Mouse (Mus musculus) cerebellum, postnatal 4 days (tissue): ENCODE data around the gene Hoxd3.

Experiments used
- DNase-seq, 2 experiments: peaks; one replicate each; pipeline ENCODE4 v3.0.0; 2022; ENCODE audit warnings: low spot score in 2 of 2, mixed read lengths in 1 of 2

Hoxd3 gene

DNA sequence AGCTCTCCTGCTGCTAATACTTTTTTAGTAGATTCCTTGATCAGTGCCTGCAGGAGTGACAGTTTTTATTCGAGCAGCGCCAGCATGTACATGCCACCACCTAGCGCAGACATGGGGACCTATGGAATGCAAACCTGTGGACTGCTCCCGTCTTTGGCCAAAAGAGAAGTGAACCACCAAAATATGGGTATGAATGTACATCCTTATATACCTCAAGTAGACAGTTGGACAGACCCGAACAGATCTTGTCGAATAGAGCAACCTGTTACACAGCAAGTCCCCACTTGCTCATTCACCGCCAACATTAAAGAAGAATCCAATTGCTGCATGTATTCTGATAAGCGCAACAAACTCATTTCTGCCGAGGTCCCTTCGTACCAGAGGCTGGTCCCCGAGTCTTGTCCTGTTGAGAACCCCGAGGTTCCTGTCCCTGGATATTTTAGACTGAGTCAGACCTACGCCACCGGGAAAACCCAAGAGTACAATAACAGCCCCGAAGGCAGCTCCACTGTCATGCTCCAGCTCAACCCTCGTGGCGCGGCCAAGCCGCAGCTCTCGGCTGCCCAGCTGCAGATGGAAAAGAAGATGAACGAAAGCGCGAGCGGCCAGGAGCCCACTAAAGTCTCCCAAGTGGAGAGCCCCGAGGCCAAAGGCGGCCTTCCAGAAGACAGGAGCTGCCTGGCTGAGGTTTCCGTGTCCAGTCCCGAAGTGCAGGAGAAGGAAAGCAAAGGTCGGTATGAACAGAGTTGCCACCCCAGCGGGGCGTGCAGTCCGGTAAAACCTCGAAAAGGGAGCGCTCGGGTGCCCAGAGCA lies 19.5 kb upstream of the Hoxd3 start:
- DNase-seq = no peak

DNA sequence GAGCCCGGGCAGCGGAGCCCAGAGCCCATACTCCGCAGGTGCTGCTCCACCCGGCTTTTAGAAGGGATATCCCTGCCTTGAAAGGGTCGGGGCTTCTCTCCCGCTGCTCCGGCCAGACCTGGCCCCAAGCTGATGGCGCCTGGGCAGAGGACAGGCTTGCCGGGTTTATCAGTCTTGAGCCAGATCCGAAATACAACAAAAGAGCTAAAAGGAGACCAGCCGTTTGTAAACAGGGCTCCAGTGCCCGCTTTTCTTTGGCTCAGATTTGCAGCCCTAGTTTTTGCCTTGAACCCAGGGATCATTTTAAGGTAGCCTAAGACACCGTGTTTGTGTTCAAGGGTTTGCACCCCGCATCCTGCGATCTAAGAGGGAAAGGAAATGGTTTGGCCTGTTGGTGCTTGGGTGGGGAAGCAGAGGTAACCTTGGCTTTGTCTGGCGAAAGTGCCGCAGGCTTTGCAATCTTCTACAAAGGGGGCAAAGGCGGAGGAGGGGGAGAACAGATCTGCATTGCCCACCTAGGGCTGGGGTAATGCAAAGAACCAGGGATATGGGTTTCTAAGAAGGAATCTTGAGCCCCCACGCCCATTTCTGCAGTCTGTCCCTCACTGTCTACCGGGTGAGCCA lies 18.8 kb upstream of the Hoxd3 start:
- DNase-seq = no peak

DNA sequence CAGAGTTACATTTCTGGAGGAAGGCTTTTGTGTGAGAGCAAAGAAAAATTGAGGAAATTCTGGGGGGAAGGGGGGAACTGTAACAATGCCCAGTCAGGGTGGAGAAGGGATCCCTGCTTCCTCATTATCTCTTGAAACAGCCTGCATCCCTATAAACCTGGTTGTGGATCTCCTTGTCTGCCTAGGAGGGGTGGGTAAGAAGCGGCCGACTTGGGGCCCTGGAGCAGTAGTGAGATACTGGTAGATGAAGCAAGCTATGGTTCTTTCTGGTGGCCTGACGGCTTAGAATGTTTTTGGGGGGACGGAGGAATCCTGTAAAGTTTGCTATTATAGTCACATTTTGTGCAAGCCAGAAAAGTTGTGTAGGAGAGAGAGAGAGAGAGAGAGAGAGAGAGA lies 18.3 kb upstream of the Hoxd3 start:
- DNase-seq = no peak

DNA sequence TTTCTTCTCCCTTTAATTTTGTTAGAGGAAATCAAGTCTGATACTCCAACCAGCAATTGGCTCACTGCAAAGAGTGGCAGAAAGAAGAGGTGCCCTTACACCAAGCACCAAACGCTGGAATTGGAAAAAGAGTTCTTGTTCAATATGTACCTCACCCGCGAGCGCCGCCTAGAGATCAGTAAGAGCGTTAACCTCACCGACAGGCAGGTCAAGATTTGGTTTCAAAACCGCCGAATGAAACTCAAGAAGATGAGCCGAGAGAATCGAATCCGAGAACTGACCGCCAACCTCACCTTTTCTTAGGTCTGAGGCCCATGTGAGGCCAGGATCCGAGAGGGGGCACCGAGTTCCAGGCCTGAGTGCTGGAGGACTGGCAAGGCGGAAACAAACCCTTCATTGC lies 17.7 kb upstream of the Hoxd3 start:
- no peak for DNase-seq

DNA sequence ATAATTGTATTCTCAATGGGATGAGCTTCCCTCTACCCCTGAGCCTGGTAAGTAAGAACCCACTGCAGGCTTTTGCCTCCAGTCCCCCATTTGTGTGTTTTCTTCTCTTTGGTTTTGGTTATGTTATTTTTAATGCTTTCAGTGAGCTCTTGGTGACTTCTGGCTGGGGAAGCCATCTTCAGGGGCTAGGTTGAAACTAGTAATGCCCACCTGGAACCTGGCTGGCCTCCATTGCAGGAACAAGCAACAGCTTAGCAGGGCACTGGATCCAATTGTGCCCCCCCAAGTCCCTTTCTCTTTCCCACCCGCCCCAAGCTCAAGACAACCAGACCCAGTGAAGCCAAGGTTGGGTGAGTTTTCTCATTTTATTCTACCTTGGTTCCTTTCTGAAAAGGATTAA lies 16.3 kb upstream of the Hoxd3 start:
- no peak for DNase-seq

DNA sequence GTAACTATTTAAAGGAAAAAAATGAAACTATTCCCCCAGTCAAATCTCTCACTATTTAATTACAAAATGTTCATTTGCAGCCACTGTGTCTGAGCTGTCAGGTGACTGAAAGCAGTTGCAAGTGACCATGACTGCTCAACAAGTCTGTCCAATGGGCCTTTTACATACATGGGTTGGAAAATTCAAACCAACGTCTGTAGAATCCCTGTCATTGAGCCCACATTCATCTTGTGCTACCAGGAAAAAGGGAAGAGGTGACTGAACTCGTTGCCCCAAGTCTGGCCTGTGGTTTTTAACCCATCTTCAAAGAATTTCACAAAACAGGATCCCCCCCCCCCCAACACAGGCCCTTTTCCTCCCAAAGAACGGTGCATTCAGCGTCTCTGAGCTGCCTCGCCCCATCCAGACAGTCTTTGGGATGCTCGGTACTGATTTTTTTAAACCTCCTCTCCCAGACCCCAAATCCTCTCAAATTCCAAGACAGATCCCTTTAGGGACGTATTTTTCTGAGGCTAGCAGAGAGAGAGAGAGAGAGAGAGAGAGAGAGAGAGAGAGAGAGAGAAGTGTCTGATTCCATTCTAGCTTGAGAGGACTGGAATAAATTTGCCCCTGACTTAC lies 15.8 kb upstream of the Hoxd3 start:
- DNase-seq = no peak

DNA sequence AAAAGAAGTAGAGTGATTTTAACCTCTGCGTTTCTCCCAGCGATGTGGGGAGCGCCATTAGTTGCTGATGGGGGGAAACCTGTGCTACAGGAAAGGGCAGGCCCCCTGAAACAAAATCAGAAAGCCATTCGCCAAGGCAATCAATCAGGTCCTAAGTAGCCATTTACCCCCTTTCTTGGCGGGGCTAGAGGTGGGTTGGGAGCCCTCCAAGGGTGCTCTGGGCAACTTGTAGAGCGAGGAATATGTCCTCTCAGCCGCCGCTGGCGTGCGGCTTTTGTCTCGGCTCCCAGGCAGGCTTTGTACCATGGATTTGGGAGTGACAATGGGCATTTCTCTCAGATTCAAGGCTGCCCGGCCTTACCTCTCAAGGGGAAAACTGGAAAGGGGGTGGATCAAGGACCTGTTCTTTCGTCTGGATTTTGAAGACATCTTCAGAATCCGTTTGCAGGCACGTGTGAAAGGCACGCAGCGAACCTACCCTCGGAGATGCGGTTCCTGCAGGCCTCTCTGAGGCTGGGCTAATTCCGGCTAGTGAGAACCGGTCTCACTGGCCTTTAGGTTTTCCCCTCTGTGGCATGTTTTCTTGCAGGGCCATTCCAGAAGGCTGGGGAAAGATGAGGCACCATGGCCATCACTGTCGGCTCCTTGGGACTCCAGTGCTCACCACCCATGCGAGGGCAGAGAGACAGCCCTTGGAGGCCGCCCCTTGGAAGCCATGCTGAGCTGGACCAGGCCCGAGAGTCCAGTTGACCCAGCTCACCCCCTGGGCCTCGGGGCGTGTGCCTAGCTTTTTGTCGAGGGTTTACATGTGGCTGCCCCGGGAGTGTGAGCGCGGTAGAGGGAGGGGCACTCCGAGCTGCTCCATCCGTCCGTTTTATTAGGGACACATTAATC lies 15.0 kb upstream of the Hoxd3 start:
- DNase-seq = peak in 1 of 2 experiments; percentile 13

DNA sequence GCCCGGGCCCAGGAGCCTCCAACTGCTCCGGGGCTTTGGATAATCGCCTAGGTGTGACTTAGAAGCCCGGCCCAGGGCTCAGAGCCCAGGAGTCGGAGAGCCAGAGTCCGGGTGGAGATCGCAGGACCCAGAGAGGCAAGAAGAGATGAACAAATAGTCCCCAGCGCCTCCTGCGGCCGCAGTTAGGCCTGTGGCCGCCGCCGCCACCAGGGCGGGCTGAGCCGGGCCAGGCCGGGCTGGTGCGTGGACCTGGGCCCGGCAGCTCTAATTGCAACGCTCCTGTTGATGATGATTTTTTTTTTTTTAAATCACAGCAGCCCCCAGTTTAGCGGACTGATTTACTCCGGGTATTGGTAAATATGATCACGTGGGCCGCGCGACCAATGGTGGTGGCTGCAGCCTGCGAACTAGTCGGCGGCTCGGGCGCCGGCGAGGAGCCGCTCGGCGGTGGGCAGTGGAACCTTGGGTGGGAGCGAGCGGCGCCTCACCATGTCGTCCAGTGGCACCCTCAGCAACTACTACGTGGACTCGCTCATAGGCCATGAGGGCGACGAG lies 14.1 kb upstream of the Hoxd3 start, which contains the start of gene Hoxd9:
TSS of gene Hoxd9 (plus strand) at position 161 of the 555 bp plus-strand sequence.
- peak in 1 of 2 experiments; percentile 18 for DNase-seq

DNA sequence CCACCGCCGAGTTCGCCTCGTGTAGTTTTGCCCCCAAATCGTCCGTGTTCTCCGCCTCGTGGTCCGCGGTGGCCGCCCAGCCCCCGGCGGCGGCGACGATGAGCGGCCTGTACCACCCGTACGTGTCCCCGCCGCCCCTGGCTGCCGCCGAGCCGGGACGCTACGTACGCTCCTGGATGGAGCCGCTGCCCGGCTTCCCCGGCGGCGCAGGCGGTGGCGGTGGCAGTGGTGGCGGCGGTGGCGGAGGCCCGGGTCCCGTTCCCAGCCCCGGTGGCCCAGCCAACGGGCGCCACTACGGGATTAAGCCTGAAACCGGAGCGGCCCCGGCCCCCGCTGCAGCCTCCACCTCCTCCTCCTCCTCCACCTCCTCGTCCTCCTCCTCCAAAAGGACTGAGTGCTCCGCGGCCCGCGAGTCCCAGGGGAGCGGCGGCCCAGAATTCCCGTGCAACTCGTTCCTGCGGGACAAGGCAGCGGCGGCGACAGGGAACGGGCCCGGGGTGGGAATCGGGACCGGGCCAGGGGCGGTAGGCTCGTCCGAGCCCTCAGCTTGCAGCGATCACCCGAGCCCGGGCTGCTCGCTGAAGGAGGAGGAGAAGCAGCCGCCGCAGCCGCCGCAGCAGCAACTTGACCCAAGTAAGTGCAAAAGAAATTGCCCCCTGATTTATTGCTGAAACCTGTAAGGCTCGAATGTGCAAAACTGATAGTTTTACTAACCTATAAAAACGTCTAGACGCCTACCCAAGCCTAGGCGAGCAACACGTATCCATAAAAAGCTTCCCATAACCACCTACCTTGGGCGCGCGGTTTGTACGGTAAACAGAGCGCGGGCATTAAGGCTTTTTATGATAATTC lies 13.3 kb upstream of the Hoxd3 start:
- peak in 1 of 2 experiments; percentile 19 for DNase-seq

DNA sequence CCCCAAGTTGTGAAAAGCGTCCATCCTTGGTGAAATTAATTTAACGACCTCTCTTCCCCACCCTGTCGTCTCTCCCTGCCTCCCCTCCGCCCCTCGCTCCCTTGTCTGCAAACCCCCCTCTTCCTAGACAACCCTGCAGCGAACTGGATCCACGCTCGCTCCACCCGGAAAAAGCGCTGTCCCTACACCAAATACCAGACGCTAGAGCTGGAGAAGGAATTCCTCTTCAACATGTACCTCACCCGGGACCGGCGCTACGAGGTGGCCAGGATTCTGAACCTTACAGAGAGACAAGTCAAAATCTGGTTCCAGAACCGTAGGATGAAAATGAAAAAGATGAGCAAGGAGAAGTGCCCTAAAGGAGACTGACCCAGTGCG lies 12.7 kb upstream of the Hoxd3 start:
- peak in 1 of 2 experiments; percentile 10 for DNase-seq

DNA sequence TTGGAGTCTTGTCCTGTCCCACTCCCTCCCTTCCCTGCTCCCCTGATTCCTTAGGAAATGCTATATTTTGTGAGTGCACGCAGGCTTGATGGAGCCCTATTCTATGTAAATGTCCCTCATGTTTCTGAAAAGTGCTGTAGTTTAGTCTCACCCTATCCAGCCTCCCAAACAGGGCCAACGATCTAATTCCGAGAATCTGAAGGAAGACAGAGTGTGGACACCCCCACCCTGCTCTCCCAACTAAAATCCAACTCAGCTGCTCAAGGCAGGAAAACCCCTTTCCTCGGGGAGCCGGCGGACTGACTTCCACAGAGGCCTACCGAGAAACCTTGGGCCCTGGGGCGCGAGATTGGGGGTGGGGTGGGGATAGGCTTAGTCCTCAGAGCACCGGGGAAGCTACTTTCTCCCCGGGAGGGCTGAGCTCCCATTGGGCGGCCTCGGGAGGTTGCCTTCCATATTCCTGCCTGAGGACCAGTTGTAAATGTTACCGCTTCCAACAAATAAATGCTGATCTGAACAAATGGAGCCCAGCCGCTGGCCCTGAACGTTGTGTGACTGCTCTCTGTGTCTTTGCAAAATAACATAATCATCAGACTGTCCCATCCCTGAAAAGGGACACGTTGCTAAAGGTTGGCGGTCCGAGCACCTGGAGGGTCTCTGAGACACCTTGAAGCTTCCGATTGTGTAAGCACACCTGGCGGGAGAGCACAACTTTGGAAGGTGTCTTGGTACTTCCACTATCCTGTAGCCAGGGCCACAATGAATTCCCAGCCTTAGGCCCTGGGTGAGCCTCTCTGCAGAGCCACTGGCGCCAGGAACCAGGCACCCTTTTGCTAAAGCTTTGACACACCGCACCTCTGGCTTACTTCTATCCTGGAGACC lies 11.8 kb upstream of the Hoxd3 start:
- DNase-seq = peak in 1 of 2 experiments; percentile 18

DNA sequence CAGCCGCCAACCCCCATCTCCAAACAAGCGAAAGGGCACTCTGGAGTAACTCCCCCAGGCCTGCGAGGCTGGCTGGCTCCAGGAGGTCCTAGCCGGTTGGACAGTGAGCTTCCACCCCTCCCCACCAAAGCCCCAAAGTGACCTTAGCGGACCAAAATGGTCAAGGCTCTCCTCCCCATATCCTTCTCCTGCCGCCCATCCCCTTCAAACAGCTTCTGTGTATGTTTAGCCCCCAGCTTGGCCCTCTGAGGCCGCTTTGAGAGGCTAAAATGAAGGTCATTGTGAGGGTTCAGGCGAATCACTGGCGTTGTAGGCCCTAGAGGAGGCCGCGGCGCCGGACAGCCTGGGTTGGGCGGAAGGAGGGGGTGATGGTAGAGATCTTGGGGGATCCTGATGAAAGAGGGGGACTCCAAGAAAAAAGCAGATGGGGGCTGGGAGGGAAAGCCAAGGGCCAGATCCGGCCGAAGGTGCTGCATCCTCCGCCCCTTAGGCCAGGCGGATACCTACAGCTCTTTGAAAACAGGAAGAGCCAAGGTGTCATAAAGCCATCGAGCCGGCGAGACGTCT lies 11.1 kb upstream of the Hoxd3 start:
- DNase-seq = peak in 1 of 2 experiments; percentile 19

DNA sequence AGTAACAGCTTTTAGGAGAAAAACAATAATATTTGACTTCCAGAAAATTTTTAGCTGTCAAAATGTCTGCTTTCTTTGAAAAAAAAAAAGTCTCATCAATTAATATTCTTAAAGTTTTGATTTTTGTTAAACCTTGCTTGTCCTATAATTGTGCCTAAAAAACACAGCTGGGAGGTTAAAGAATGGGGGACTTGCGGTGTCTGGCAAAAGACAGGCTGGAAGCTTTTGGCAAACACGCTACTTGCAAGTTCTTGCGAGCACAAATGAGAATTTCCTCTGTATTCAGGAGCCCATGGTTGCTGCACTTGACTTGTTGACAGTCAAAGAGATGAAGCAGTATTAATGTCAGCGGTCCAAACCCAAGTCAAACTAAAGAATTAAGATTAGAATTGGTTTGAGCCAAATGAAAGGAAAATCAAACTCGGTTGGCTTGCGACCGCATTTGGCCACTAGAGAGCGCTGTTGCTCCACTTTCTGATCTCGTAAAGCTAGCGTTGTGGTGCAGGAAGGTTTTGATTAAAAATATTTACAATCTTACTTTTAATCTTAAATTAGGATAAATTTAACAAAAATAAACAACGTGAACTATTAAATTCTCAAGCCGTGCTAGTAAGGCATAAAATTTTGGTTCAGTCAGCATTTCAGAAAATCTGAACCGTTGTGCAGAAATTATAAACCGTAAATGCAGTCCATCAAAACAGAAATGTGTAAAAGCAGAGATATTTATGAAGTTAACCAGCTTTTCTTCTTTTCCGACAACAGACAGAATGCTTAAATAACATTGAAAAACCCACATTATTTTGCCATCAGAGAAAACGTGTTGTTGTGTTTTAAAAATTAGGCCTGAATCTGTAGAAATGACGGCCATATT lies 9.5 kb upstream of the Hoxd3 start:
- peak; percentile 77 to 87 for DNase-seq

DNA sequence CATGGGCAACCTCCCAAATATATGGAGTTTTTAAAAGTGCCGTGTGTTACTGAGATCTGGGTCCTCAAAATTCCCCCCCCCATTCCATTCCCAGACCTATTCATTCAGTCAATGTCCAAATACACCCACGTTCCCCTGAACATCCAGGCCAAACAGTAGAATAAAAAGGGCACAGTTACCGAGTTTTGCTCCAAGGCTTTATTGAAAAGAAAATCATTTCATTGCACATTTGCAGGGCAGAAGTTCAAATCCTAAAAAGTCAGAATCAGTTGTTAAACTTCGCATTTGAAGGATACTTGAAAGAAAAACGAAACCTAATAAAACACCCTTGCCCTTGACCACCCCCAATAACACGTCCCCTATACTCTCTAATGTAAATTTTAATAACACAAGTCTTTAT lies 8.9 kb upstream of the Hoxd3 start:
- DNase-seq = no peak

DNA sequence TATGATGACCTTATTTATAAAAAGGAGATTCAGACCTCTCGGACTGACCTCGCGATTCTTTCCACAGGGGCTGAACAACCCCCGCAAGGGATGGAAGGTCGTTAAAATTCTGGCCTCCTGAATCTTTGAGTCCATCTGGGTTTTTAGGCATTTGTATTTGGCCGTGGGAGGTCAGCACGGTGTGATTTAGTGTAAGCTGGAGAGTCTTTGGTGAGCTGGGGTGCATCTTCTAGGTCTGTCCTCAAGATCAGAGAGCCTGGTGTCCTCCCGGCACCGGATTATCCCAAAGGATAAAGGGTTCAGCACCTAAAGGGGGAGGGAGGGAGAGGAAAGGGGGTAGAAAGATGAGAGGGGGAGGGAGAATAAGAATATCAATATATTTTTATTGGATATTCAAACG lies 8.4 kb upstream of the Hoxd3 start:
- no peak for DNase-seq

DNA sequence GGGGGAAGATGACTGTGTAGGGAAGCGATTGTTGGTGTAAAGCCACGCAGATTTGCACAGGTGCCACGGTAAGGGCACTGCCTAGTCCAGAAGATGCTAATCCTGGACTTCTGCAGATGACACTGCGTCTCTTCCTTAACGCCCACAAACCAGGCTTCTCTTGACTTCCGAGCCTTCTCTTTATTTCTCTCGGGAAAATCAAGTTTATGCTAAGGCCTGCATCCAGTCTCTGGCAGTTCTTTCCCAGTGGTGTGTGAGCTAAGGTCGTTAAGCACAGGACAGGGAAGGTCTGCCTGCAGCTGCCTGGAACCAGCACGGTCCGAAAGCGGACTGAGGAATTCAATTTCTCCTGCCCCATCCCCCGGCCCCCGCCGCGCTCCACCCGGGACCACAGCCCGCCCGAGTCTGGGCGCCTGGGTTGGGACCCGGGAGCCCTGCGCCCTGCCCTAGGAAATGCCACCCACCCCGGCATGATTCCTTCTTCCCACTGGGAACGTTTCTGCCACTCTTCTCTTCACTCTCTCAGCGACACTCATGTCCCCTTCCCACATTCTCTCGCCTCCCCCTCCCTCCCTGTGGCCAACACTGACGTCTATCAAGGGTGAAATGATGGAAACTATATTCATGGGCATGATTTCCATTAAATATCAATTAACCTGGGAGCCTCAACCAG lies 7.9 kb upstream of the Hoxd3 start:
- peak in 1 of 2 experiments; percentile 15 for DNase-seq

DNA sequence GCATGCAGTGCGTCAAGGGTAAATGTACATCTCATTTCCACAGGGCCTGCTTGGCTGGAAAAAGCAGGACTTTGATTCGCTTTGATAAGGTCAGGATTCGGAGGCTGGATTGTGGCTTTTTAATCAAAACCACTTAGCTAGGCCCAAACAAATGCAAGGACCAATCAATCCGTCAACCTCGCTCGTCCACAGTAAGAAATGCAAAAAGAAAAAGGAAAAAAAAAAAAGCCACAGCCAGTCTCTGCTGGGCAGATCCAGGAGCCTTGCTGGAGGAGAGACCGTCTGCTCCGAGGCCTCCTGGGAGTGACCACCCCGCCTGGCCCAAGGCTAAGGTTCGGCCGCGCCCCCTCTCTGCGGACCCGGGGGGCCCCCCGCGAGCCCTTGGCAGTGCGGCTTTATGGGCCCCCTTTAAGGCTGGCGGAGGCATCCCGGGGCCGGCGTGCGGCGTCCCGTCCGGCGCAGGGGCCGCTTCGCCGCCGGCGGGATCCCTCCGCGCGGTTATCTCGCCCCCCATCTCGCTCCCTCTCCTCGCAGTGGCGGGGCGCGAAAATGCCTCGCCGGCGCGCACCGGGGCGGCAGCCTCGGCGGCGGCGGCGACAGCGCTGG lies 7.2 kb upstream of the Hoxd3 start, which contains the start of gene Hoxd8:
TSS of gene Hoxd8 (plus strand) at position 223 of the 606 bp plus-strand sequence.
- DNase-seq = peak in 1 of 2 experiments; percentile 13
